Mouse (Mus musculus): ENCODE results near the gene Coq2.
A peak's percentile ranks its signal among the peaks of the same experiment; 100 is the strongest.

Gene Coq2

GRCm38 (mm10) chr5:100674711-100675376, at the start of gene Coq2:
Gene Coq2, minus strand, starts transcription at chr5:100675140.
- peak; percentile 54 to 73 for DNase-seq (ENCODE audit: low spot score in 2 of 2)

GRCm38 (mm10) chr5:100719235-100720088, 44.5 kb upstream of the Coq2 start, which contains the start of gene Hpse:
Gene Hpse, minus strand, starts transcription at chr5:100719716.
- peak in 1 of 2 experiments; percentile 7 for DNase-seq (ENCODE audit: low spot score in 2 of 2)

GRCm38 (mm10) chr5:100716762-100717161, 41.8 kb upstream of the Coq2 start:
- DNase-seq (ENCODE audit: low spot score in 2 of 2), result no peak

- DNase-seq (ENCODE audit: low spot score in 2 of 2), result no peak
Observed at GRCm38 (mm10) chr5:100711219-100711618, 36.3 kb upstream of the Coq2 start.

- DNase-seq (ENCODE audit: low spot score in 2 of 2), result peak in 1 of 2 experiments; percentile 4
Observed at GRCm38 (mm10) chr5:100710012-100710411, 35.1 kb upstream of the Coq2 start.

- no peak for DNase-seq (ENCODE audit: low spot score in 2 of 2)
Observed at GRCm38 (mm10) chr5:100709035-100709434, 34.1 kb upstream of the Coq2 start.

- DNase-seq (ENCODE audit: low spot score in 2 of 2), result no peak
Observed at GRCm38 (mm10) chr5:100706675-100707074, 31.7 kb upstream of the Coq2 start.

GRCm38 (mm10) chr5:100704272-100704671, 29.3 kb upstream of the Coq2 start:
- no peak for DNase-seq (ENCODE audit: low spot score in 2 of 2)

- DNase-seq (ENCODE audit: low spot score in 2 of 2), result no peak
Observed at GRCm38 (mm10) chr5:100702325-100702724, 27.4 kb upstream of the Coq2 start.

GRCm38 (mm10) chr5:100700861-100701620, 26.1 kb upstream of the Coq2 start:
- DNase-seq (ENCODE audit: low spot score in 2 of 2), result no peak

- no peak for DNase-seq (ENCODE audit: low spot score in 2 of 2)
Observed at GRCm38 (mm10) chr5:100697886-100698285, 22.9 kb upstream of the Coq2 start.

- no peak for DNase-seq (ENCODE audit: low spot score in 2 of 2)
Observed at GRCm38 (mm10) chr5:100697398-100697797, 22.5 kb upstream of the Coq2 start.

GRCm38 (mm10) chr5:100685631-100686030, 10.7 kb upstream of the Coq2 start:
- DNase-seq (ENCODE audit: low spot score in 2 of 2), result no peak

GRCm38 (mm10) chr5:100680542-100680933, 5.6 kb upstream of the Coq2 start:
- DNase-seq (ENCODE audit: low spot score in 2 of 2), result no peak

- no peak for DNase-seq (ENCODE audit: low spot score in 2 of 2)
Observed at GRCm38 (mm10) chr5:100679911-100680541, 5.1 kb upstream of the Coq2 start.

- DNase-seq (ENCODE audit: low spot score in 2 of 2), result peak; percentile 85 to 88
Observed at GRCm38 (mm10) chr5:100673745-100674486, 1.0 kb downstream of the Coq2 start.

GRCm38 (mm10) chr5:100672403-100672802, 2.5 kb downstream of the Coq2 start:
- no peak for DNase-seq (ENCODE audit: low spot score in 2 of 2)

- DNase-seq (ENCODE audit: low spot score in 2 of 2), result no peak
Observed at GRCm38 (mm10) chr5:100671897-100672296, 3.0 kb downstream of the Coq2 start.

GRCm38 (mm10) chr5:100671398-100671797, 3.5 kb downstream of the Coq2 start:
- peak in 1 of 2 experiments; percentile 56 for DNase-seq (ENCODE audit: low spot score in 2 of 2)

- DNase-seq (ENCODE audit: low spot score in 2 of 2), result no peak
Observed at GRCm38 (mm10) chr5:100666965-100667364, 8.0 kb downstream of the Coq2 start.

- DNase-seq (ENCODE audit: low spot score in 2 of 2), result no peak
Observed at GRCm38 (mm10) chr5:100663854-100664253, 11.1 kb downstream of the Coq2 start.

Measured in cerebellum, postnatal 4 days (tissue).